Mouse (Mus musculus) hindbrain, embryonic 13.5 days (tissue): ENCODE measurements around the gene Top3b. TPM values are rescaled to one million over a fixed set of nuclear protein-coding genes. Genes with fewer than 3 reads are reported as not detected.
A peak's percentile ranks its signal among the peaks of the same experiment; 100 is the strongest.
"Not testable (repeated sequence)": the region's sequence is repeated elsewhere in the genome, so short reads cannot be mapped to it uniquely, and the experiment has no call there.

Source experiments
- ATAC-seq: fragments of 200-750 bp; cut with Nextera tagmentation; 2 replicates; pipeline ENCODE4 v1.8.0; 2017; ENCODE audit warnings: moderate TSS enrichment; ENCODE audit not compliant: low FRiP score
- H3K27ac ChIP-seq: fragments of 300-500 bp; sonication (generic); 2 replicates; pipeline ENCODE4 v1.5.1; 2015; ENCODE audit warnings: inconsistent platforms, mild to moderate bottlenecking, moderate library complexity
- H3K27me3 ChIP-seq: fragments of 300-500 bp; sonication (generic); 2 replicates; pipeline ENCODE4 v1.6.1; 2015; ENCODE audit warnings: mild to moderate bottlenecking, inconsistent platforms
- H3K36me3 ChIP-seq: fragments of 300-500 bp; sonication (generic); 2 replicates; pipeline ENCODE4 v1.6.1; 2015; ENCODE audit warnings: mild to moderate bottlenecking, inconsistent platforms
- H3K4me1 ChIP-seq: fragments of 300-500 bp; sonication (generic); replicated peaks from 2 replicates; pipeline ENCODE4 v1.6.1; 2015; ENCODE audit warnings: inconsistent platforms
- H3K4me2 ChIP-seq: fragments of 300-500 bp; sonication (generic); 2 replicates; pipeline ENCODE4 v1.6.1; 2015; ENCODE audit warnings: inconsistent platforms, mild to moderate bottlenecking, moderate library complexity
- H3K4me3 ChIP-seq: fragments of 300-500 bp; sonication (generic); 2 replicates; pipeline ENCODE4 v1.5.1; 2015; ENCODE audit warnings: mild to moderate bottlenecking, inconsistent platforms
- H3K9ac ChIP-seq: fragments of 300-500 bp; sonication (generic); 2 replicates; pipeline ENCODE4 v1.6.1; 2015; ENCODE audit warnings: mild to moderate bottlenecking, inconsistent platforms
- H3K9me3 ChIP-seq: fragments of 300-500 bp; sonication (generic); 2 replicates; pipeline ENCODE4 v1.6.1; 2016; ENCODE audit warnings: inconsistent platforms
- WGBS: fragments of 180-500 bp; shearing (Covaris S2); methylation state at CpG from one replicate; pipeline ENCODE4 v1.1.7; 2015; 5-methylcytosine and 5-hydroxymethylcytosine counted together
- polyA plus RNA-seq: library from polyadenylated mRNA; unstranded; fragments of >200 nt; fragmentation: Nextera tagmentation; extraction: Ambion mirVana; gene quantifications from 2 replicates; pipeline ENCODE4 v1.2.1, GENCODE M21; 2015

Gene Top3b
- polyA plus RNA-seq, 1 experiment from 2014 or later: 71.0 TPM

DNA sequence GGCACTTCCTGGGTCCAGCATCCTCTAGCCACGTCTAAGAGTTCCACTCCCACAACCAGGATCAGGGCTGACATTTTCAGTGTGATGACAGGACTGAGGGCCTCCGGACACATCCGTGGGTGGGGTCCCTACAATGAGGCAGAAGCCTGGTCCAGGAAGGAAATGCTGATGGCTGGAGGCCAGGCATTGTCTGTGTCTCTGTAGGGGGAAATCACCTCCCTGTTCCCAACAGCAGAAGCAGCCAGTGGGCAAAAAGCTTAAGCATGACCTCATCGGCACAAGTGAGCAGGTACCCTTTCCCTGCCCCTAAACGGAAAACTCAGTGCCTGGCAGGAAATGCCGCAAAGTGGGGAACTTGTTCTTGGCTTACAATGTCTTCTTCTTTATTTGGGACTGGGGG, 37.3 kb downstream of the Top3b start:
- ATAC-seq: no peak
- H3K4me1 ChIP-seq: peaks cover 12% of the 10 kb centered on the region
- H3K4me2 ChIP-seq: no peak overlapping the region
- no peak overlapping the region for H3K4me3 ChIP-seq
- H3K36me3 ChIP-seq: peaks cover 99% of the 10 kb centered on the region
- 81% methylated on average over 6 of the region's 6 CpGs for WGBS
- H3K27ac ChIP-seq: no peak overlapping the region
- H3K9ac ChIP-seq: no peak overlapping the region
- no peaks in the 10 kb centered on the region for H3K27me3 ChIP-seq
- H3K9me3 ChIP-seq: no peaks in the 10 kb centered on the region

DNA sequence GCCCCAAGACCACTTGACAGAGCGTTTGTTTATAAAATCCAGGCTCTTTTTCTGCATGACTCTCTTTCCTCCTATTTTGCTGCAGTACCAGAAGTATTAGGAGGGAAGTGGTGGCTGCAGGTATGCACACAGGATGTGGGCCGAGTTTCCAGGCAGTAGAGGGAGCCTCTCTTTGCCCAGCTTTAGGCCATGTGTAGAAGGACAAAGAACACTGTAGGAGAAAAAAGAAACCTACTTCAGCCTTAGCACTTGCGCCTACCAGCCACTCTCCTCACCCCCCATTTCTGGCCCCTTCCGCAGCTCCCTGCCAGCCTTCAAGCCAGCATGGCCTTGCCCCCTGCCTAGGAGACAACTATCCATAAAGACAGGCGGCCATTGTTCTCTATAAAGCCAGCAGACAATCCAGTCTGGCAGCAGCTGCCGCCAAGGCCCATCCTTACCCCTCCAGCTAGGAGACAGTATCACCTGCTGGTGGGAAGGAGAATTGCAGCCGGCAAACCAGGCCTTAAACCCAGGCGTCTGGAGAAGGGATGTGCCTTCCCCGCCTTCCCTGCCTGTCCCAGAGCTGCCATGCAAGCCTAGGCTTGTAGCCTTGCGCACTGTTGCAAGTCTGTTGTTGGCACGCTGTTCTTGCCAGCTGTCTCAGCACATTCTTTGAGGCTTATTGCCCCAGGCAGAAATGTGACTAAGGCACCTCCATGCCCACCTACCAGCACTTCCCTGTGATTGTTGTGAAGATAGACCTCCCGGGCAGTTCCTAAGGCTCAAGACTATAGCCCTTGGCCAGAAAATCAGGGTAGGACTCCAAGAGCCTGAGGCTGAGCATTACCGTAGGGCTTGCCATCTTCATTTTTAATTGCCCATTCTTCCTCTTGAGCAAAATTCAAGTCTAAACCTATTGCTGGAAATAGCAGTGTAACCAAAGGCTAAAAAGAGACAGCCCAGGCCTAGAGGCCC, 41.4 kb downstream of the Top3b start:
- H3K9me3 ChIP-seq: no peaks in the 10 kb centered on the region
- no peak overlapping the region for H3K4me2 ChIP-seq
- H3K4me3 ChIP-seq: no peak overlapping the region
- 28% methylated on average over 13 of the region's 13 CpGs for WGBS
- 0 out of 2 replicates have a peak overlapping the region, but pooled peaks have one; percentile 24 for H3K9ac ChIP-seq
- no peaks in the 10 kb centered on the region for H3K27me3 ChIP-seq
- peak overlapping the region; percentile 84 for H3K27ac ChIP-seq
- ATAC-seq: peak; percentile 86
- peaks cover 97% of the 10 kb centered on the region for H3K36me3 ChIP-seq
- H3K4me1 ChIP-seq: peaks cover 12% of the 10 kb centered on the region

DNA sequence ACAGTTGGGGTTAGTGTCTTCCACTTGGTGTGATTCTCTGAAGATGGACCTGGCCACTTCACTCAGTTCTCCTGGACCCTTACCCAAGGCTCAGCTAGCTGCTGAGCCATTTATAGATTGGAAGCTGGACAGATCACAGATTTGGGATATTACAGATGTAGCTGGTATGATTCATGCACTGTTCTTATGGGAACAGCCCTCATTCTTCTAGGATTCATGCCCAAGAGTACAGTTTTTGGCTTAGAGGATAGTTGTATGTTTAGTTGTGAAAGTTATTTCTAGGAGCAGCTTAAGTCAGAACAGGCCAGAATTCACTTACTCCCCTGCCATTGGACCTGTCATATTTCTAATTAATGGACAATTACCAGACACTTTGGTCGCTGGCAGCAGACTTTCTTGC, 42.9 kb downstream of the Top3b start:
- H3K4me3 ChIP-seq: no peak overlapping the region
- H3K9ac ChIP-seq: no peak overlapping the region
- no peaks in the 10 kb centered on the region for H3K9me3 ChIP-seq
- peaks cover 97% of the 10 kb centered on the region for H3K36me3 ChIP-seq
- peaks cover 12% of the 10 kb centered on the region for H3K4me1 ChIP-seq
- no peak overlapping the region for H3K4me2 ChIP-seq
- no peaks in the 10 kb centered on the region for H3K27me3 ChIP-seq
- no peak for ATAC-seq
- H3K27ac ChIP-seq: no peak overlapping the region
- 77% methylated on average over 1 of the region's 1 CpGs for WGBS

DNA sequence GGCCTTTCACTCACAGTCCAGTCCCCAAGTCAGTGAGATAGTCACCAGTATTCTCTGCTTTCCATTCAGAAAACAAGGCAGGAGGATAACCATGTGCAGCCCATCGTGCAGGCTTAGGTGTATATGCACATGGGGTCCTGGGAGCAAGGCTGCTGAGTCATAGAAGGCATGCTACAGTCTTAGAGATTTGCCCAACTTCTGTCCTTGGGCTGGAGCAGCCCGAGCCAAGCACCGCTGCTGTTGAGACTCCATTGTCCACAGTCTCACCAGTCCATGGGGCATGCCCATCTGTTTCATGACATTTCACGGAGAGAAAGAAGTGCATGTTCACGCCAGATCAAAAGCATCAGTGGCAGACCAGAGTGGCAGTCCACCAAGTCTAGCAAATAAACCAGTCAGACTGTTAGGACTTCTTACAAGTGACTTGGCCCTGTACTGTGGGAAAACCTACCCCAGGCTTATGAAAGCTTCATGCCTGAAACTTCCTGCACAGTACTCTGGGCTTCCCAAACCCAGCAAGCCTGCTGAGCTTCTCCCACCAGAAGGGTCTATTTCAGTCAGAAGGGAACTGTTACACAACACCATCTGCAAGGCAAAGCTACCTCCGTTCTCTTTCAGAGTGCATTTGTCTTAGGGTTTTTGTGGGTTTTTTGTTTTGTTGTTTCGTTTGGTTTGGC, 48.0 kb downstream of the Top3b start:
- Histone ChIP-seq H3K4me3 (no peak overlapping the region), H3K36me3 (peaks cover 99% of the 10 kb centered on the region), H3K4me1 (no peaks in the 10 kb centered on the region), H3K4me2 (no peak overlapping the region), H3K9ac (no peak overlapping the region), H3K27ac (no peak overlapping the region), H3K27me3 (no peaks in the 10 kb centered on the region), H3K9me3 (no peaks in the 10 kb centered on the region)
- no peak for ATAC-seq
- WGBS: 92% methylated on average over 7 of the region's 7 CpGs

DNA sequence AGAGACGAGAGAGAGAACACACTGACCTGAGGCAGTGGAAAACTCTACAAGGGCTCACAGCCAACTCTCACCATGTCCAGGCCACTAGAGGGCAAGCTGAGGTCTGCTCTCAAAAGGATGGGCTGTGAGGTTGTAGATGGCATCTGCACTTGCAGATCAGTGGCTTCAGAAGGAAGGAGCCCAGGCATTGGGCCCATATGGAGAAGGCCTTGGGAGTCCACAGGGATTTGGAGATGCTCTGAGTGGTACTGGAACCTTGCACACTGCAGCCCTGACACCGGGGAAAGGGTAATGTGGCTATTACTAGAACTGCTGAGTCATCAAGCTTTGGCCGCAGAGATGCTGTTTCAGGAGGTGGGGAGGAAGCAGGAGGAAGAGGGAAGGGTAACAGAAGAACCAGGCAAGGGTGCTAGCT, 50.5 kb downstream of the Top3b start:
- no peaks in the 10 kb centered on the region for H3K4me1 ChIP-seq
- H3K27me3 ChIP-seq: no peaks in the 10 kb centered on the region
- H3K4me2 ChIP-seq: no peak overlapping the region
- no peak overlapping the region for H3K9ac ChIP-seq
- H3K9me3 ChIP-seq: no peaks in the 10 kb centered on the region
- no peak overlapping the region for H3K27ac ChIP-seq
- no peak for ATAC-seq
- H3K4me3 ChIP-seq: no peak overlapping the region
- 74% methylated on average over 3 of the region's 3 CpGs for WGBS
- peaks cover 98% of the 10 kb centered on the region for H3K36me3 ChIP-seq

DNA sequence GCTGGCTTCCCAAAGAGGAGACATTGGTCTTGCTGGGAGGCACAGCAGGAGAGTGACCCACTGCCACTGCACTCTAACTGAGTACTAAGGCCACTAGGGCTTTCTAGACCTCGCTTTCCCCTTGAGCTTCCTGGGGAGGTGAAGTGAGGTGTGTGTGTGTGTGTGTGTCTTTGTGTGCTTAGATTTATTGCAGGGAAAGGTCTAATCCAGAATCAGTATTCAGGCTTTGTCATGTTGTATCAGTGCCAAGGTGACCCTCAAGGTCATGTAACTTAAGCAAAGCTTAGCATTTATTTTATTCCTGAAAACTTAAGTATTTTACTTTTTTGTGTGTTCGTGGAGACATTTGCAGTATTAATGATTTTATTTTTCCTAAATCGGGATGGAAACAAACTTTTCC, 53.9 kb downstream of the Top3b start:
- WGBS: 93% methylated on average over 3 of the region's 3 CpGs
- Histone ChIP-seq H3K27me3 (no peaks in the 10 kb centered on the region), H3K27ac (no peak overlapping the region), H3K9ac (no peak overlapping the region), H3K4me1 (no peaks in the 10 kb centered on the region), H3K4me3 (no peak overlapping the region), H3K9me3 (no peaks in the 10 kb centered on the region), H3K36me3 (peaks cover 81% of the 10 kb centered on the region), H3K4me2 (no peak overlapping the region)
- ATAC-seq: no peak

DNA sequence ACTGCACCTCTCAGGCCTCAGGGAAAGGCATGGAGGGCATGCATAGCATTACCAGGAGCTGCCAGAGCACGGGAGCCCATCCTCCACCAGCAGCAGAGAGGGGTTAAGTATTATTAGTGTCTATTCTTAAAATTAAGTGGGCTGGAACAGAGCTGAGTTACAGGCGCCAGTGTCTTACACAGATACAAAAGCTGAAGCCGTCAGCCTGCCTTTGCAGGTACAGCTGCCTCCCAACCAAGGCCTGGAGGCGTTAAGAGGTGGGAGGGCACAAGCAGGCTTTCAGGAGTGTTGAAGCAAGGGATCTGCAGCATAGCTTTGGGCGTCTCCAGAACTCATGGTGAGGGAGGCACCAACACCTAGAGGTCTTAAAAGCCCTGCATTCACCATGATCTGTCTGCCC, 56.0 kb downstream of the Top3b start:
- Histone ChIP-seq H3K4me3 (no peak overlapping the region), H3K9ac (no peak overlapping the region), H3K4me1 (peaks cover 7% of the 10 kb centered on the region; the same call in 1 of the 2 replicates), H3K27ac (no peak overlapping the region), H3K9me3 (no peaks in the 10 kb centered on the region), H3K4me2 (no peak overlapping the region), H3K27me3 (no peaks in the 10 kb centered on the region), H3K36me3 (peaks cover 60% of the 10 kb centered on the region)
- WGBS: 58% methylated on average over 5 of the region's 5 CpGs
- ATAC-seq: no peak

DNA sequence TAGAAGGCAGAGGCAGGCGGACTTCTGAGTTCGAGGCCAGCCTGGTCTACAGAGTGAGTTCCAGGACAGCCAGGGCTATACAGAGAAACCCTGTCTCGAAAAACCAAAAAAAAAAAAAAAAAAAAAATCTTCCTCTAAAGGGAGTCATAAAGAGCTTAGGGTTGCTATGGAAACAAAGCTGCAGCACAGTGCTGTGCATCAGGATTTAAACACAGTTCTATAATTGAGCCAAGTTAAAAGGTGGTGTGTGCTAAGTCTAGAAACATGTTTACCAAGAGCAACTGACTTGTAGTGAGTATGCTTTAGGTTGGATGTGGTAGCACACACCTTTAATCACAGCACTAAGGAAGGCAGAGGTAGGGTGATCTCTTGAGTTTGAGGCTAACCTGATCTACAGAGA, 58.4 kb downstream of the Top3b start:
- H3K4me1 ChIP-seq, H3K4me2 ChIP-seq, H3K27ac ChIP-seq, H3K27me3 ChIP-seq, H3K4me3 ChIP-seq, H3K9me3 ChIP-seq, H3K9ac ChIP-seq: not testable (repeated sequence)
- peaks cover 37% of the 10 kb centered on the region for H3K36me3 ChIP-seq
- WGBS: 73% methylated on average over 3 of the region's 3 CpGs
- ATAC-seq: peak; percentile 44

DNA sequence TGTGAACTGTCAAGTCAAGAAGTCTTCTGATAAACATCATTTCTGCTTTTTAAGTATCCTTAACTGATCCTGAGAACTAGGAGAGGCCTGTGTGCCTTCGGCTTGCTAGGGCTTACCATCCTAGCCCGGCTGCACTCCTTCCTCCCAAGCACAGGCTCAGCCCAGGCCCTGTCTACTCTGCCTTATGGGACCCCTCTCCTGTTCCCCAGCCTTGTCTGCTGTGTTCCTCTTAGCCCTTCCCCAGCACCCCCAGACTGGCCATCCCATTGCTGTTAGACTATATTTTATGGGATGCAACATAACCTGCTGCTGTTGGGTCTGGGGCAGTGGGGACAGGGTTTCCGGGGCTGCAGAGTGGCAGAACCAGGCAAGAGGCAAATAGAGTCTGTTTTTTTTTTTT, 59.8 kb downstream of the Top3b start:
- Histone ChIP-seq H3K4me2 (no peak overlapping the region), H3K4me3 (no peak overlapping the region), H3K9ac (no peak overlapping the region), H3K4me1 (peaks cover 7% of the 10 kb centered on the region; the same call in 1 of the 2 replicates), H3K27ac (no peak overlapping the region), H3K9me3 (no peaks in the 10 kb centered on the region), H3K27me3 (no peaks in the 10 kb centered on the region), H3K36me3 (peaks cover 23% of the 10 kb centered on the region)
- WGBS: 95% methylated on average over 3 of the region's 3 CpGs
- ATAC-seq: no peak

DNA sequence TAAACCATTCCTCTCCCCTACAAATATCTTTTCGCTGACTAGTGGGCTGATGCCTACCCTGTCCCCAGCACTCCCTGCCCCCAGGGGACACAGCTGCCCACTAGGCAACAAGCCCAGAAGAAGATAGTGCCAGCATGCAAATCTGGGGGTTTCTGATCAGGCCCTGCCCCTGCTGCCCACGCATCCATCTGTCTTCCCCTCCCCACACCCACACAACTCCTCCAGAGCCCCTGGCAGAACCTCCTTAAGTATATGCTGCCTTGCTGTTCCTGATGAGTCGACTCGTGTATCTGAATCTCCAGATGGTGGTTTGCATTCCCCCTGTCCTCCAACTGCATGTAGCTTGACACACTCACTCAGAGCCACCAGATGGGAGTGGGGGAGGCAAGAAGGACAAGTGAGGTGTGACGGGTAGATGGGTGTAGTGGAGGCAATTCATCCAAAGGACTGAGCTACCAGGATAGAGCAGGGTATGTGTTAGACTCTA, 60.3 kb downstream of the Top3b start:
- Histone ChIP-seq H3K4me1 (peaks cover 7% of the 10 kb centered on the region; the same call in 1 of the 2 replicates), H3K4me2 (no peak overlapping the region), H3K27ac (no peak overlapping the region; the same call in 1 of the 2 replicates), H3K4me3 (no peak overlapping the region), H3K9ac (no peak overlapping the region), H3K9me3 (no peaks in the 10 kb centered on the region), H3K27me3 (no peaks in the 10 kb centered on the region), H3K36me3 (peaks cover 18% of the 10 kb centered on the region; the same call in 1 of the 2 replicates)
- peak; percentile 72 for ATAC-seq
- 69% methylated on average over 5 of the region's 5 CpGs for WGBS

DNA sequence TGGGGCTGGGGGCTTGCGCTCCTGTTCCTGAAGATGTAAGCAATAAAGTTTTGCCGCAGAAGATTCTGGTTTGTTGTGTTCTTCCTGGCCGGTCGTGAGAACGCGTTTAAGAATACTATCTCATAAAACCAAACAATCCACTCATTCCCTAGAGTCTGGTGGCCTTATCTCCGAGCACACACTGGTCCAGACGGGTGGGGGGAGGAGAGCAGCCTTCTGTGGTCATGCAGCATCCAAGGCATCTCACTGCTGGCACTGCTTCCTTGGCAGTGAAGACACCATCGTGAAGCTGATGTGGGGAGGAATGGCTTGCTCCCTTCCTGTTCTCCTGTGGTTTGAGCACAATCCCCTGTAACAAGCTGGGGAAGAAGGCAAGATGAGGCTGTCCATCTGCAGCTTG, 69.0 kb downstream of the Top3b start:
- no peaks in the 10 kb centered on the region for H3K27me3 ChIP-seq
- no peaks in the 10 kb centered on the region for H3K4me1 ChIP-seq
- no peaks in the 10 kb centered on the region for H3K9me3 ChIP-seq
- no peaks in the 10 kb centered on the region for H3K36me3 ChIP-seq
- no peak for ATAC-seq
- no peak overlapping the region for H3K27ac ChIP-seq
- no peak overlapping the region for H3K9ac ChIP-seq
- H3K4me3 ChIP-seq: no peak overlapping the region
- whole genome bisulfite sequencing: 94% methylated on average over 9 of the region's 9 CpGs
- no peak overlapping the region for H3K4me2 ChIP-seq

DNA sequence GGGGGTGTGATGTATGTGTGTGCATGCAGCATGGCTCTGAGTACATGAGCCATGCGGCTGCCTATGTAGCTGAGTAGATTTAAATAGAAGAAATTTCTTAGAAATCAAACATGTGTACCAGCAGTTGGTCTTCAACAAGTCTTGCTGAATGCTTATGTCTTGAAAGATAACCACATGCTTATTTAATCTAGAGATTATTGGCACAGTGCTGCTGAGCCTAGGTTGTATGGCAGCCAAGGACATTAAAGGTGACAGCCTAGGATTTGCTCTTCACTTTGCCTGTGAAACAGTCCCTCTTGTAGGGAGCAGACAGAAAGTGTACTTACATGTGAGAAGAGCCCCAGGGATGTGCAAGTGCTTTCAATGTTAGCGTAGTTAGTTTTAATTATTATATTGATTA, 70.5 kb downstream of the Top3b start:
- no peak overlapping the region for H3K4me2 ChIP-seq
- ATAC-seq: no peak
- no peaks in the 10 kb centered on the region for H3K9me3 ChIP-seq
- no peak overlapping the region for H3K9ac ChIP-seq
- H3K4me1 ChIP-seq: no peaks in the 10 kb centered on the region
- no peaks in the 10 kb centered on the region for H3K36me3 ChIP-seq
- H3K27ac ChIP-seq: no peak overlapping the region
- no peak overlapping the region for H3K4me3 ChIP-seq
- 93% methylated on average over 2 of the region's 2 CpGs for WGBS
- H3K27me3 ChIP-seq: no peaks in the 10 kb centered on the region
